Mouse (Mus musculus): ENCODE results near the gene 1110008P14Rik. TPM values are rescaled to one million over a fixed set of nuclear protein-coding genes. Genes with fewer than 3 reads are reported as not detected.
"Not testable (repeated sequence)": the region's sequence is repeated elsewhere in the genome, so short reads cannot be mapped to it uniquely, and the experiment has no call there.

The 1110008P14Rik gene
- polyA plus RNA-seq, 1 experiment from 2014 or later, result 44.4 TPM

GRCm38 (mm10) chr2:32363376-32364106 is 18.2 kb downstream of the 1110008P14Rik start:
- H3K4me2 ChIP-seq (ENCODE audit: low read depth, severe bottlenecking), result peak overlapping the region; percentile 80
- DNase-seq (ENCODE audit: low spot score), result no peak

GRCm38 (mm10) chr2:32362817-32363340 is 18.9 kb downstream of the 1110008P14Rik start:
- ATAC-seq (ENCODE audit: insufficient number of reproducible peaks, low FRiP score, low TSS enrichment, low read depth), result peak; percentile 72
- H3K9ac ChIP-seq (ENCODE audit: low read length), result peak overlapping the region; percentile 88
- WGBS, result under 1% methylated on average over 53 of the region's 53 CpGs
- H3K4me3 ChIP-seq (ENCODE audit: low read depth, low read length), result peak overlapping the region; percentile 84
- H3K4me2 ChIP-seq (ENCODE audit: low read depth, severe bottlenecking), result peak overlapping the region; percentile 80
- H3K27me3 ChIP-seq (ENCODE audit: control insufficient read depth, insufficient read depth, low read length), result no peaks in the 10 kb centered on the region
- H3K4me1 ChIP-seq (ENCODE audit: control insufficient read depth, insufficient read depth, low read length), result peaks cover 11% of the 10 kb centered on the region
- no peaks in the 10 kb centered on the region for H3K9me3 ChIP-seq (ENCODE audit: control insufficient read depth, low read length)
- H3K27ac ChIP-seq (replicated peaks; ENCODE audit: low read depth, low read length), result peak overlapping the region; percentile 55
- DNase-seq (ENCODE audit: low spot score), result peak; percentile 94
- H3K36me3 ChIP-seq (ENCODE audit: control insufficient read depth, insufficient read depth, low read length), result peaks cover 3% of the 10 kb centered on the region; the same call in 1 of the 2 replicates

More at GRCm38 (mm10) chr2:32363376-32364106, 18.2 kb downstream of the 1110008P14Rik start:
- Histone ChIP-seq H3K4me1 (ENCODE audit: control insufficient read depth, insufficient read depth, low read length) (peaks cover 11% of the 10 kb centered on the region), H3K27ac (replicated peaks; ENCODE audit: low read depth, low read length) (peak overlapping the region; percentile 55; the same call in 1 of the 2 replicates), H3K9me3 (ENCODE audit: control insufficient read depth, low read length) (no peaks in the 10 kb centered on the region), H3K36me3 (ENCODE audit: control insufficient read depth, insufficient read depth, low read length) (peaks cover 3% of the 10 kb centered on the region; the same call in 1 of the 2 replicates), H3K4me3 (ENCODE audit: low read depth, low read length) (peak overlapping the region; percentile 84), H3K27me3 (ENCODE audit: control insufficient read depth, insufficient read depth, low read length) (no peaks in the 10 kb centered on the region), H3K9ac (ENCODE audit: low read length) (peak overlapping the region; percentile 88)
- 10% methylated on average over 19 of the region's 19 CpGs for WGBS
- ATAC-seq (ENCODE audit: insufficient number of reproducible peaks, low FRiP score, low TSS enrichment, low read depth), result peak; percentile 29; the same call in 1 of the 2 replicates

GRCm38 (mm10) chr2:32362274-32362673 is 19.5 kb downstream of the 1110008P14Rik start:
- ATAC-seq (ENCODE audit: insufficient number of reproducible peaks, low FRiP score, low TSS enrichment, low read depth); H3K27me3 ChIP-seq (ENCODE audit: control insufficient read depth, insufficient read depth, low read length); H3K9me3 ChIP-seq (ENCODE audit: control insufficient read depth, low read length); DNase-seq (ENCODE audit: low spot score); H3K36me3 ChIP-seq (ENCODE audit: control insufficient read depth, insufficient read depth, low read length); H3K27ac ChIP-seq (replicated peaks; ENCODE audit: low read depth, low read length); H3K9ac ChIP-seq (ENCODE audit: low read length): not testable (repeated sequence)
- H3K4me3 ChIP-seq (ENCODE audit: low read depth, low read length), result peak overlapping the region; percentile 84
- H3K4me1 ChIP-seq (ENCODE audit: control insufficient read depth, insufficient read depth, low read length), result peaks cover 11% of the 10 kb centered on the region
- peak overlapping the region; percentile 80 for H3K4me2 ChIP-seq (ENCODE audit: low read depth, severe bottlenecking)
- 48% methylated on average over 5 of the region's 5 CpGs for WGBS

GRCm38 (mm10) chr2:32361437-32361836 is 20.3 kb downstream of the 1110008P14Rik start:
- 1% methylated on average over 24 of the region's 24 CpGs for WGBS
- Histone ChIP-seq H3K36me3 (ENCODE audit: control insufficient read depth, insufficient read depth, low read length) (no peaks in the 10 kb centered on the region), H3K4me1 (ENCODE audit: control insufficient read depth, insufficient read depth, low read length) (peaks cover 11% of the 10 kb centered on the region), H3K4me3 (ENCODE audit: low read depth, low read length) (peak overlapping the region; percentile 31), H3K9me3 (ENCODE audit: control insufficient read depth, low read length) (no peaks in the 10 kb centered on the region), H3K9ac (ENCODE audit: low read length) (peak overlapping the region; percentile 18; the same call in 1 of the 2 replicates), H3K4me2 (ENCODE audit: low read depth, severe bottlenecking) (peak overlapping the region; percentile 82), H3K27ac (replicated peaks; ENCODE audit: low read depth, low read length) (no peak overlapping the region), H3K27me3 (ENCODE audit: control insufficient read depth, insufficient read depth, low read length) (no peaks in the 10 kb centered on the region)
- DNase-seq (ENCODE audit: low spot score) (peak; percentile 79), ATAC-seq (ENCODE audit: insufficient number of reproducible peaks, low FRiP score, low TSS enrichment, low read depth) (peak; percentile 41; the same call in 1 of the 2 replicates)

- 6% methylated on average over 14 of the region's 14 CpGs for WGBS
- Histone ChIP-seq H3K27me3 (ENCODE audit: control insufficient read depth, insufficient read depth, low read length) (no peaks in the 10 kb centered on the region), H3K4me2 (ENCODE audit: low read depth, severe bottlenecking) (peak overlapping the region; percentile 82), H3K4me1 (ENCODE audit: control insufficient read depth, insufficient read depth, low read length) (peaks cover 11% of the 10 kb centered on the region), H3K36me3 (ENCODE audit: control insufficient read depth, insufficient read depth, low read length) (no peaks in the 10 kb centered on the region), H3K4me3 (ENCODE audit: low read depth, low read length) (peak overlapping the region; percentile 31), H3K9me3 (ENCODE audit: control insufficient read depth, low read length) (no peaks in the 10 kb centered on the region), H3K9ac (ENCODE audit: low read length) (0 out of 2 replicates have a peak overlapping the region, but pooled peaks have one; percentile 3), H3K27ac (replicated peaks; ENCODE audit: low read depth, low read length) (no peak overlapping the region)
- ATAC-seq (ENCODE audit: insufficient number of reproducible peaks, low FRiP score, low TSS enrichment, low read depth) (no peak), DNase-seq (ENCODE audit: low spot score) (peak; percentile 79)
These were observed 21.0 kb downstream of the 1110008P14Rik start for GRCm38 (mm10) chr2:32360741-32361140.

GRCm38 (mm10) chr2:32358381-32358780 is 23.4 kb downstream of the 1110008P14Rik start:
- H3K36me3 ChIP-seq (ENCODE audit: control insufficient read depth, insufficient read depth, low read length), result no peaks in the 10 kb centered on the region
- peaks cover 2% of the 10 kb centered on the region; the same call in 1 of the 2 replicates for H3K4me1 ChIP-seq (ENCODE audit: control insufficient read depth, insufficient read depth, low read length)
- WGBS, result 60% methylated on average over 10 of the region's 10 CpGs
- H3K4me2 ChIP-seq (ENCODE audit: low read depth, severe bottlenecking), result no peak overlapping the region
- H3K9me3 ChIP-seq (ENCODE audit: control insufficient read depth, low read length), result no peaks in the 10 kb centered on the region
- no peak overlapping the region for H3K4me3 ChIP-seq (ENCODE audit: low read depth, low read length)
- ATAC-seq (ENCODE audit: insufficient number of reproducible peaks, low FRiP score, low TSS enrichment, low read depth), result no peak
- DNase-seq (ENCODE audit: low spot score), result no peak
- peak overlapping the region; percentile 17; the same call in 1 of the 2 replicates for H3K9ac ChIP-seq (ENCODE audit: low read length)
- no peak overlapping the region for H3K27ac ChIP-seq (replicated peaks; ENCODE audit: low read depth, low read length)
- no peaks in the 10 kb centered on the region for H3K27me3 ChIP-seq (ENCODE audit: control insufficient read depth, insufficient read depth, low read length)

- Histone ChIP-seq H3K36me3 (ENCODE audit: control insufficient read depth, insufficient read depth, low read length) (no peaks in the 10 kb centered on the region), H3K4me3 (ENCODE audit: low read depth, low read length) (no peak overlapping the region), H3K4me1 (ENCODE audit: control insufficient read depth, insufficient read depth, low read length) (peaks cover 2% of the 10 kb centered on the region; the same call in 1 of the 2 replicates), H3K4me2 (ENCODE audit: low read depth, severe bottlenecking) (no peak overlapping the region), H3K27ac (replicated peaks; ENCODE audit: low read depth, low read length) (no peak overlapping the region), H3K9ac (ENCODE audit: low read length) (no peak overlapping the region), H3K9me3 (ENCODE audit: control insufficient read depth, low read length) (no peaks in the 10 kb centered on the region), H3K27me3 (ENCODE audit: control insufficient read depth, insufficient read depth, low read length) (no peaks in the 10 kb centered on the region)
- 69% methylated on average over 3 of the region's 3 CpGs for WGBS
- DNase-seq (ENCODE audit: low spot score), result no peak
- ATAC-seq (ENCODE audit: insufficient number of reproducible peaks, low FRiP score, low TSS enrichment, low read depth), result no peak
These were observed 24.0 kb downstream of the 1110008P14Rik start for GRCm38 (mm10) chr2:32357710-32358109.

GRCm38 (mm10) chr2:32356216-32356615 is 25.5 kb downstream of the 1110008P14Rik start:
- H3K4me1 ChIP-seq (ENCODE audit: control insufficient read depth, insufficient read depth, low read length), result peaks cover 10% of the 10 kb centered on the region
- ATAC-seq (ENCODE audit: insufficient number of reproducible peaks, low FRiP score, low TSS enrichment, low read depth) (no peak), DNase-seq (ENCODE audit: low spot score) (no peak)
- no peak overlapping the region for H3K4me3 ChIP-seq (ENCODE audit: low read depth, low read length)
- no peaks in the 10 kb centered on the region for H3K36me3 ChIP-seq (ENCODE audit: control insufficient read depth, insufficient read depth, low read length)
- no peaks in the 10 kb centered on the region for H3K9me3 ChIP-seq (ENCODE audit: control insufficient read depth, low read length)
- no peak overlapping the region for H3K27ac ChIP-seq (replicated peaks; ENCODE audit: low read depth, low read length)
- WGBS, result 74% methylated on average over 10 of the region's 10 CpGs
- no peak overlapping the region for H3K4me2 ChIP-seq (ENCODE audit: low read depth, severe bottlenecking)
- H3K9ac ChIP-seq (ENCODE audit: low read length), result no peak overlapping the region
- no peaks in the 10 kb centered on the region for H3K27me3 ChIP-seq (ENCODE audit: control insufficient read depth, insufficient read depth, low read length)

Data from limb, embryonic 11.5 days (tissue).